Mouse (Mus musculus) kidney, adult 10 weeks (tissue): ENCODE data around the gene Sct. TPM values are rescaled to one million over a fixed set of nuclear protein-coding genes. Genes with fewer than 3 reads are reported as not detected.

Experiments
- polyA plus RNA-seq: library from polyadenylated mRNA; stranded (reverse); fragments of 350-450 nt; fragmentation: Illumina TruSeq; extraction: RNeasy Lipid Tissue Mini Kit (QIAGEN cat#74804); gene quantifications from one replicate; pipeline ENCODE4 v1.2.3, GENCODE M21; 2014; ENCODE audit warnings: low read depth, low replicate concordance

Gene Sct
- polyA plus RNA-seq: not detected

DNA sequence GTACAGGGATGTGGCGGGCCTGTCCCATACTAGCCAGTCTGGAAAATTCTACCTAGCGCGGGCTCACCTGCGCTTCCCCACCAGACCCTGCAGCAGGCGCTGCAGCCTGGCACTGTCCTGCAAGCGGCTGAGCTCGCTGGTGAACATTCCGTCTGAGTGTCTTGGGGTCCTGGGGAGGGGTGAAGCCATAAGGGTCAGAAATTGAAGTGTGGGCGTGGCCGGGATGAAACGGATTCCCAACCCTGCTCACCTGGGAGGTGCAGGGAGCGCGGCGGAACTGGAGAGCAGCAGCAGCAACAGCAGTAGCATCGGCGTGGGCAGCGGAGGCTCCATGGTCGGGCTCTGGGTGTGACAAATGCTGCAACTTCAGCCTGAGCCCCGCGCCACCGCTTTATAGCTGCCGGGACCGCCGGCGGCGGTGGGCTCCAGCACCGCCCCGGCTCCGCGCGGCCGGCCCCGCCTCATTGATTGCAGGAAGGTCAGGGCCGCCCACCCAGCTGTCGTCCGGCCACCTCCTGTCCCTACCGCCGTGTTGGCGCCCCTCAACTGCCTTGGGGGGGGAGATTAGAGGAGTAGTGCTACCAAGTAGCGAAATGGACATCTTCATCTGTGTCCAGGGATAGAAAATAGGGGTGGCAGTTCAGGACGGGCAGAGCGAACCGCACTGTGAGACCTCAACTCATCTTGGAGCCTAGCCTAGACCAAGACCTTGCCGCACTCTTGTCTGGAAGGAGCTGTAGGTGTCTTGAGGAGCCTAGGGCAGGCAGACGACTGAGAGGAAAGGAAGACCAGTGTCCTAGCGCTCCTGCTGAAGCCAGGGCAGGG is at the start of gene Sct:
Sct (minus strand) TSS at position 368 of the 825 bp plus-strand sequence.

DNA sequence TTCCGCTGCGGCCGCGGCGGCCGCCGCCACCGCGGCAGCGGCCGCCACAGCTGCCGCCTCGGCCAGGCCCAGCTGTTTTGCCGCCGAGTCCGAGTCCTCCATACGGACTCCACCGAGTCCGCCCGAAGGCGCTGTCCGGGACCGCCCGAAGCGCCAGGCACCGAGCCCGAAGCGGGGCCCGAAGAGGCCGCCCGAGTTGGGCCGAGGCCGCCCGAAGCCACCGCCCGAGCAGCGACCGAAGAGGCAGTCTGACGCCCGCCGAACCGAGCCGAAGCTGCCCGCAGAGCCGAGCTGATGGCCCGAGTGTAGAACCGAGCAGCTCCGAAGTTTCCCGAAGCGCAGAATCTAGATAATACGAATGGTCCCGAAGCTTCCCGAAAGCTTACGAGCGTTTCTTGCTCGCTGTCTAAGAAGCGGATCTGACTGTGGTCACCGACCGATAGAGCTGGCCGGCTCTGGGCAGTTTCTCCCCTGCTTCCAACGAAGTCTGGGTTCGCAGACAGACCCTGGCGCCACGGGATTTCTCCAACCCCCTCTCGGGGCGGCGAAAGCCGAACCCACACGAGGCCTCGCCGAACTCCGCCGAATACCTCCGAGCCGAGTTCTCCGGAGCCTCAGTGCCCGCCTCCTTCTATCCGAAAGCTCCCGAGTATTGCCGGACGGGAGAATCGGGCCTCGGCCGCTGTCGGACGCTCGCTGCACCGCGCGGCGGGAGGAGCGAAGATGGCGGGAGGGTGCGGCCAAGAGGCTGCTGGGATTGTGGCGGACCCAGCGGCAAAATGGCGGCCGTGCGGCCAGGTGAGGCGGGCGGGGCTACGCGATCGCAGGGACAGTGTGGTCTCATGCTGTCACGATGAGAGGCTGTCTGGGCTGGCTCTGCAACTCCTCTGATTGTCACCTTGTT is 48.8 kb upstream of the Sct start, which contains the start of the genes Deaf1 and Tmem80:
Deaf1 (minus strand) TSS at position 222 of the 904 bp plus-strand sequence.
Tmem80 (plus strand) TSS at position 271 of the 904 bp plus-strand sequence.

DNA sequence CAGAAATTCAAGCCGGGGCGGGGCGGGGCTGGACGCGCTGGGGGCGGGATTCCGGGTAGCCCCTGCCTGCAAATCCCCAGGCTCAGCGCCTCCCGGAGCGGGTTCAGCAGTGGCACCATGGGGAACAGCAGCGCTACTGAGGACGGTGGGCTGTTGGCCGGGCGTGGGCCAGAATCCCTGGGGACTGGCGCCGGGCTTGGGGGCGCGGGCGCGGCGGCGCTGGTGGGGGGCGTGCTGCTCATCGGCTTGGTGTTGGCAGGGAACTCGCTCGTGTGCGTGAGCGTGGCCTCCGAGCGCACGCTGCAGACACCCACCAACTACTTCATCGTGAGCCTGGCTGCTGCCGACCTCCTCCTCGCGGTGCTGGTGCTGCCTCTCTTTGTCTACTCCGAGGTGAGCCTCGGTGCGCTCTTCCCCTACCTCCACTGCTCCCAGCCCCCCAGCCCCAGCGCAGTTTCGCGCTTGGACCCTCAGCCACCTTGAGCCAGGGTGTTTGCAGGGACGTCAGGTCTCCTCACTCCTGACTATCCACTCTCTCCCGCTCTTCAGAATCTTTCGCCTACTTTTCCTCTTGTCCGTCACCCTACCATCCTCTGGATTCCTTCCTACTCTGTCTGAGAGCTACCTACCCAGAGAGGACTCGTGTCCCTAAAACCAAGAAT is 13.1 kb upstream of the Sct start, which contains the start of gene Drd4:
Drd4 (plus strand) TSS at position 86 of the 662 bp plus-strand sequence.

DNA sequence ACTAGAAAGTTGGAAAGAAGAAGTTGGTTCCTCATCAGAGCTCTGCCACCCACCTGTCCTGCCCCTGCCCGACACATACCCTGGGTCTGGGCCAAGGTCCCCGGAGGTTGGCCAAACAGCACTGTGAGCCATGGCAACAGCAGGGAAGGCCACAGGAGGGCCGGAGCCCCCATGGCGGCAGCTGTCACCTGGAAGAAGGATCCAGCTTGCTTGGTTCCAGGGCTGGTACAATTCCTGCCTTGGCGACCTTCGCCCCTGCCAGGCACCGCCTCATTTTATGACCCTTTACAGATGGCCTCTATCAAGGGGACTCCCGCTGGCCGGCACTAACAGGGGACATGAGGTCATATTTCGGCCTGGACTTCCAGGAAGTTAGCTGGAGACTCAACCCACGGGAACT is 2.4 kb downstream of the Sct start, which contains the start of gene Cdhr5:
Cdhr5 (minus strand) TSS at position 241 of the 400 bp plus-strand sequence.

DNA sequence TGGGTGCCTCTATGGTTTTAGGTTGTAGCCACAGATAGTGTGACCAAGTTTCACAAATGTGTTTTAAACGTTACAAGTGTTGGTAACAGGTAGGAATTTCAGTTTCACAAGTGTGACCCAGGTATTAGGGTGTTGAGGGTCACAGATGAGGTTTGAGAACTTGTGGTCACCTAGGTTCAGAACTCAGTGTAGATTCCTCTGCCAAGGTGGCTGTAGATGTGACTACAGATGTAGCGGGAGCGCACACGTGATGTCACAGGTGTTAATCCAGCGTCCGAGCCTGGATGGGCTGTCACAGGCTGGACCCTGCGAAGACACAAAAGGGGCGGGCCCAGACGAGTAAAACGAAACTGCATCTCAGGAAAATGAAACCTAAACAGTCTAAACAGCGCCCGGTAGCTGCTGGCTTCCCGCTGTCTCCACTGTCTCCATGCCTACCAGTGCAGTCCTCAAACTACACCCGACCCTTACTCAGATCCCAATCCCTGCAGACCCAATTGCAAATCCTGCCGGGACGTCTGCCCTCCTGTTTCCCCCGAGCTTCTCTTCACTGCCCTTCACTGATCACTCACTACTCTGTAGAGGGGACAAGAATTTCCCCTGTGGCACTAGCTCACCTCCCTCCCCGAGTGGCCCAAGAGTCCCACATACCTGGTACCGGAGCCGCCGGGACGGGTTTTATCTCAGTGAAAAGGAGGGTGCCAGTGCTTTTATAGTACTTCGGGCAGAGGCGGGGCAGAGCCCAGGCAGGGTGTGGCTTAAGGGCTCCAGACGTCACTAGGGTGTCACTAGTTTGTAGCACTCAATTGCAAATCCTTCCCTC is 13.0 kb downstream of the Sct start, which contains the start of gene Irf7:
Irf7 (minus strand) TSS at position 743 of the 823 bp plus-strand sequence.

Other genes starting within 250 kb of the Sct start
- gene B4galnt4, start 218.0 kb downstream of the Sct start, polyA plus RNA-seq: not detected
- gene Pkp3, start 200.9 kb downstream of the Sct start, polyA plus RNA-seq: not detected
- 3.4 TPM for gene Sigirr, start 178.6 kb downstream of the Sct start, polyA plus RNA-seq
- gene Ano9, start 161.3 kb downstream of the Sct start, polyA plus RNA-seq: 6.5 TPM
- gene Ptdss2, start 156.8 kb downstream of the Sct start, polyA plus RNA-seq: 28.9 TPM
- 0.89 TPM for gene Rnh1, start 106.3 kb downstream of the Sct start, polyA plus RNA-seq
- 9.9 TPM for gene Hras, start 85.1 kb downstream of the Sct start, polyA plus RNA-seq
- 0.69 TPM for gene Lrrc56, start 85.0 kb downstream of the Sct start, polyA plus RNA-seq
- gene Lmntd2, start 65.1 kb downstream of the Sct start, polyA plus RNA-seq: 0.20 TPM
- gene Rassf7, start 63.3 kb downstream of the Sct start, polyA plus RNA-seq: 5.0 TPM
- 13.1 TPM for gene Phrf1, start 50.3 kb downstream of the Sct start, polyA plus RNA-seq
- 12.1 TPM for gene Irf7, start 12.7 kb downstream of the Sct start, polyA plus RNA-seq
- 46.1 TPM for gene Cdhr5, start 2.3 kb downstream of the Sct start, polyA plus RNA-seq
- not detected for gene Drd4, start 12.9 kb upstream of the Sct start, polyA plus RNA-seq
- 1.0 TPM for gene Deaf1, start 48.6 kb upstream of the Sct start, polyA plus RNA-seq
- gene Tmem80, start 48.6 kb upstream of the Sct start, polyA plus RNA-seq: 17.9 TPM
- gene Eps8l2, start 59.7 kb upstream of the Sct start, polyA plus RNA-seq: 6.2 TPM
- gene Taldo1, start 113.1 kb upstream of the Sct start, polyA plus RNA-seq: 14.4 TPM
- 9.2 TPM for gene Gatd1, start 135.0 kb upstream of the Sct start, polyA plus RNA-seq
- not detected for gene Cend1, start 150.4 kb upstream of the Sct start, polyA plus RNA-seq
- 0.97 TPM for gene Slc25a22, start 158.8 kb upstream of the Sct start, polyA plus RNA-seq
- gene Pidd1, start 164.9 kb upstream of the Sct start, polyA plus RNA-seq: 0.12 TPM
- gene Rplp2, start 168.2 kb upstream of the Sct start, polyA plus RNA-seq: 15.4 TPM
- 1.5 TPM for gene Pnpla2, start 176.1 kb upstream of the Sct start, polyA plus RNA-seq
- gene Cracr2b, start 182.0 kb upstream of the Sct start, polyA plus RNA-seq: not detected
- gene Cd151, start 188.3 kb upstream of the Sct start, polyA plus RNA-seq: 29.8 TPM
- gene Polr2l, start 196.0 kb upstream of the Sct start, polyA plus RNA-seq: 3.3 TPM
- 2.3 TPM for gene Tspan4, start 196.1 kb upstream of the Sct start, polyA plus RNA-seq